Mouse (Mus musculus) embryo, embryonic 11.5 days (tissue): ENCODE data around the gene 2210408I21Rik.

ENCODE experiments used
- DNase-seq: peaks from one replicate; pipeline ENCODE4 v3.0.0-alpha.2; 2012; ENCODE audit warnings: low read depth, low spot score

The 2210408I21Rik gene

GRCm38 (mm10) chr13:77275172-77275747, 139.9 kb downstream of the 2210408I21Rik start:
- no peak for DNase-seq

GRCm38 (mm10) chr13:77278659-77279413, 143.5 kb downstream of the 2210408I21Rik start:
- DNase-seq, result no peak

- no peak for DNase-seq
Measured at GRCm38 (mm10) chr13:77295519-77295918, 160.2 kb downstream of the 2210408I21Rik start.

- DNase-seq, result no peak
Measured at GRCm38 (mm10) chr13:77324101-77324500, 188.8 kb downstream of the 2210408I21Rik start.

GRCm38 (mm10) chr13:77326174-77326959, 191.0 kb downstream of the 2210408I21Rik start:
- DNase-seq, result no peak

GRCm38 (mm10) chr13:77342097-77342496, 206.8 kb downstream of the 2210408I21Rik start:
- no peak for DNase-seq

- DNase-seq, result no peak
Measured at GRCm38 (mm10) chr13:77385448-77385970, 250.2 kb downstream of the 2210408I21Rik start.

GRCm38 (mm10) chr13:77386001-77386400, 250.7 kb downstream of the 2210408I21Rik start:
- no peak for DNase-seq

- DNase-seq, result no peak
Measured at GRCm38 (mm10) chr13:77388148-77388547, 252.8 kb downstream of the 2210408I21Rik start.

GRCm38 (mm10) chr13:77389209-77389608, 253.9 kb downstream of the 2210408I21Rik start:
- DNase-seq, result no peak

- no peak for DNase-seq
Measured at GRCm38 (mm10) chr13:77396374-77396773, 261.0 kb downstream of the 2210408I21Rik start.

GRCm38 (mm10) chr13:77396981-77397380, 261.6 kb downstream of the 2210408I21Rik start:
- DNase-seq, result no peak

- DNase-seq, result no peak
Measured at GRCm38 (mm10) chr13:77397646-77398045, 262.3 kb downstream of the 2210408I21Rik start.

- no peak for DNase-seq
Measured at GRCm38 (mm10) chr13:77398477-77398876, 263.1 kb downstream of the 2210408I21Rik start.

- DNase-seq, result no peak
Measured at GRCm38 (mm10) chr13:77400762-77401161, 265.4 kb downstream of the 2210408I21Rik start.

GRCm38 (mm10) chr13:77408530-77408929, 273.2 kb downstream of the 2210408I21Rik start:
- no peak for DNase-seq

- DNase-seq, result no peak
Measured at GRCm38 (mm10) chr13:77409804-77410203, 274.5 kb downstream of the 2210408I21Rik start.

- no peak for DNase-seq
Measured at GRCm38 (mm10) chr13:77412829-77413228, 277.5 kb downstream of the 2210408I21Rik start.

GRCm38 (mm10) chr13:77450007-77450567, 314.7 kb downstream of the 2210408I21Rik start:
- DNase-seq, result no peak

- DNase-seq, result no peak
Measured at GRCm38 (mm10) chr13:77470093-77470621, 334.8 kb downstream of the 2210408I21Rik start.

GRCm38 (mm10) chr13:77476420-77476819, 341.1 kb downstream of the 2210408I21Rik start:
- no peak for DNase-seq
